Mouse (Mus musculus) left cerebral cortex, adult 18-20 months (tissue): Measurements from ENCODE around the gene Ecd. TPM values are rescaled to one million over a fixed set of nuclear protein-coding genes. Genes with fewer than 3 reads are reported as not detected.
"Not testable (repeated sequence)": the region's sequence is repeated elsewhere in the genome, so short reads cannot be mapped to it uniquely, and the experiment has no call there.

Experiments used
- DNase-seq, 2 experiments: peaks; one replicate each; pipeline ENCODE4 v3.0.0; 2021 to 2022; ENCODE audit warnings: low spot score in 2 of 2, mixed read lengths in 1 of 2
- total RNA-seq, 2 experiments: library from RNA; stranded (reverse); gene quantifications; 2 replicates each; pipeline ENCODE4 v1.2.3; 2021

Gene Ecd
- total RNA-seq, 2 experiments from 2014 or later = 32.4 to 39.2 TPM

GRCm38 (mm10) chr14:20331316-20331715 is 16.6 kb downstream of the Ecd start:
- DNase-seq = no peak

GRCm38 (mm10) chr14:20328474-20328873 is 19.4 kb downstream of the Ecd start:
- DNase-seq = no peak

- peak; percentile 20 to 21 for DNase-seq
These were observed 23.7 kb downstream of the Ecd start for GRCm38 (mm10) chr14:20324196-20324595.

GRCm38 (mm10) chr14:20319420-20319819 is 28.5 kb downstream of the Ecd start:
- DNase-seq = peak; percentile 27 to 58

- DNase-seq = no peak
These were observed 32.8 kb downstream of the Ecd start for GRCm38 (mm10) chr14:20315137-20315536.

- not testable (repeated sequence) for DNase-seq
These were observed 42.8 kb downstream of the Ecd start for GRCm38 (mm10) chr14:20305085-20305484.

GRCm38 (mm10) chr14:20298131-20298530 is 49.8 kb downstream of the Ecd start:
- no peak for DNase-seq

GRCm38 (mm10) chr14:20297616-20298015 is 50.3 kb downstream of the Ecd start:
- no peak for DNase-seq

GRCm38 (mm10) chr14:20294947-20295346 is 53.0 kb downstream of the Ecd start:
- no peak for DNase-seq

GRCm38 (mm10) chr14:20294117-20294892 is 53.6 kb downstream of the Ecd start, which contains the start of gene Nudt13:
TSS of gene Nudt13 (plus strand) at chr14:20294697.
- peak; percentile 83 to 84 for DNase-seq

- no peak for DNase-seq
These were observed 56.5 kb downstream of the Ecd start for GRCm38 (mm10) chr14:20291391-20291790.

Other genes with a start within 250 kb of the Ecd start
- 1 to 10 TPM; 4.1 to 4.3 TPM for gene Saysd1, start 209.6 kb downstream of the Ecd start, total RNA-seq
- gene Kcnk5, start 166.3 kb downstream of the Ecd start, total RNA-seq = under 1 TPM; 0.21 to 0.37 TPM
- not detected for gene Kcnk16, start 78.9 kb downstream of the Ecd start, total RNA-seq
- 10 to 100 TPM; 18.4 to 23.4 TPM for gene Nudt13, start 53.4 kb downstream of the Ecd start, total RNA-seq
- 10 to 100 TPM; 41.9 to 51.4 TPM for gene Fam149b, start within 50 bp of the Ecd start, total RNA-seq
- gene Dnajc9, start 40.8 kb upstream of the Ecd start, total RNA-seq = 10 to 100 TPM; 29.4 to 32.5 TPM
- 10 to 100 TPM; 34.1 to 35.1 TPM for gene Mrps16, start 45.5 kb upstream of the Ecd start, total RNA-seq
- gene Cfap70, start 104.1 kb upstream of the Ecd start, total RNA-seq = 1 to 10 TPM; 1.7 to 2.4 TPM
- gene Anxa7, start 132.0 kb upstream of the Ecd start, total RNA-seq = 10 to 100 TPM; 70.5 to 78.1 TPM
- under 1 TPM; 0.72 to 0.96 TPM for gene Mss51, start 148.8 kb upstream of the Ecd start, total RNA-seq
- 100 to 1,000 TPM; 282 to 285 TPM for gene Ppp3cb, start 198.5 kb upstream of the Ecd start, total RNA-seq